Mouse (Mus musculus) midbrain, embryonic 11.5 days (tissue): ENCODE measurements at regions not wholly inside any gene's neighbourhood (a gene's known extent, or its start where the extent isn't known, plus 50 kb on each side); places are given as distances from the start of the nearest gene placed in this dataset.
"Not testable (repeated sequence)": the region's sequence is repeated elsewhere in the genome, so short reads cannot be mapped to it uniquely, and the experiment has no call there.

ENCODE experiments used
- ATAC-seq: fragments of 200-750 bp; cut with Nextera tagmentation; 2 replicates; pipeline ENCODE4 v1.8.0; 2017; ENCODE audit warnings: moderate TSS enrichment, moderate library complexity; ENCODE audit not compliant: low FRiP score
- DNase-seq: peaks from one replicate; pipeline ENCODE4 v3.0.0; 2015; ENCODE audit warnings: low spot score; ENCODE audit errors: missing footprints
- H3K27ac ChIP-seq: fragments of 300-500 bp; sonication (generic); 2 replicates; pipeline ENCODE4 v1.5.1; 2014; ENCODE audit warnings: low read depth, low read length
- H3K27me3 ChIP-seq: fragments of 300-500 bp; sonication (generic); 2 replicates; pipeline ENCODE4 v1.6.1; 2014; ENCODE audit warnings: mild to moderate bottlenecking, low read length, moderate library complexity, mixed read lengths; ENCODE audit not compliant: control insufficient read depth, insufficient read depth
- H3K36me3 ChIP-seq: fragments of 300-500 bp; sonication (generic); 2 replicates; pipeline ENCODE4 v1.6.1; 2014; ENCODE audit warnings: mild to moderate bottlenecking, low read length, moderate library complexity, mixed read lengths; ENCODE audit not compliant: control insufficient read depth, insufficient read depth
- H3K4me1 ChIP-seq: fragments of 300-500 bp; sonication (generic); 2 replicates; pipeline ENCODE4 v1.6.1; 2014; ENCODE audit warnings: low read length; ENCODE audit not compliant: control insufficient read depth, insufficient read depth
- H3K4me2 ChIP-seq: fragments of 300-500 bp; sonication (generic); 2 replicates; pipeline ENCODE4 v1.6.1; 2014; ENCODE audit warnings: mild to moderate bottlenecking, moderate library complexity
- H3K4me3 ChIP-seq: fragments of 300-500 bp; sonication (generic); 2 replicates; pipeline ENCODE4 v1.5.1; 2014; ENCODE audit warnings: low read depth, low read length
- H3K9ac ChIP-seq: fragments of 300-500 bp; sonication (generic); 2 replicates; pipeline ENCODE4 v1.6.1; 2014; ENCODE audit warnings: low read length
- H3K9me3 ChIP-seq: fragments of 300-500 bp; sonication (generic); 2 replicates; pipeline ENCODE4 v1.6.1; 2016; ENCODE audit warnings: low read length; ENCODE audit not compliant: control insufficient read depth
- WGBS: fragments of 180-500 bp; shearing (Covaris S2); extraction: QIAGEN DNeasy Blood & Tissue Kit; methylation state at CpG from one replicate; pipeline ENCODE4 v1.1.7; 2014; 5-methylcytosine and 5-hydroxymethylcytosine counted together

DNA sequence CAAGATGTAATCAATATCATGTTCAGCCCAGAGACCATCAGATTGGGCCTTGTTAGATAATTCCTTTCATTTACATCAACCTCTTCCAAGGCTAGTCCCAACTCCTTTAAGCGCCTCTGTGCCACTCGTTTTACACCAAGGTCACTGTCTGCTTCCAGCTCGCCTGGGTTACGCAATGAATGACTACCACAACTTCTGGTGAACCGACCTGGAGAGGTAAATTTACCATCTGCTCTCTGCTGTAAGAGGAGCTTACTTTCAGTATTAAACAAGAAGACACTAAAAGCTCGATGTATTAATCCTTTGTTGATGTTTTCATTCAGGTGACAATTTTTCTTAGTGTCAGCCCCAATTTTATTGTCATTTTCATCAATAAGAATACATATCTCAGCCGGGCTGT, 51.7 kb upstream of the Fam174b start:
- DNase-seq, result peak; percentile 75
- Histone ChIP-seq H3K9ac (no peak overlapping the region), H3K36me3 (no peaks in the 10 kb centered on the region), H3K4me2 (no peak overlapping the region), H3K27ac (no peak overlapping the region), H3K4me3 (no peak overlapping the region), H3K27me3 (no peaks in the 10 kb centered on the region), H3K4me1 (no peaks in the 10 kb centered on the region; the same call in 1 of the 2 replicates), H3K9me3 (no peaks in the 10 kb centered on the region)
- ATAC-seq, result no peak
- WGBS, result 88% methylated on average over 7 of the region's 7 CpGs

DNA sequence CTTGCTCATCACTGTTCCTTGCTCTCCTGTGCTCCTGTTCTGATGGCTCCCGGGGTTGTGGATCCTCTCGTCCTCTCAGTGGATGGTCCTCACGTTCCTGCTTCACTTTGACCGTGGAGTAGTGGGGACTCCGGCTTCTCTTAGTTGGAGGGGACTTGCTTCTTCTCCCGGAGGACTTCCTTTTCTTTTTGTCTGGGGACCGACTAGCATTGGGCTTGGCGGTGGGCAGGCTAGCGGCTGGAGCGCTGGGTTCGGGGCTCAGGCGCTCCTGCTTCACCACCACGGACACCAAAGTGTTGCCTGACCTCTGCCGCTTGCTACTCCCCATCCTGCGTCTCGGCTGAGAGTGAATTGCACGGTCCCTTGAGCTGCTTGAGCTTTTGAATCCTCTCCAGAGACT, 53.9 kb upstream of the Fam174b start:
- not testable (repeated sequence) for H3K36me3 ChIP-seq, ATAC-seq, H3K27me3 ChIP-seq, H3K9me3 ChIP-seq, H3K27ac ChIP-seq, H3K4me3 ChIP-seq, H3K4me2 ChIP-seq, H3K9ac ChIP-seq, DNase-seq
- 95% methylated on average over 14 of the region's 17 CpGs for WGBS
- H3K4me1 ChIP-seq, result peaks cover 11% of the 10 kb centered on the region

DNA sequence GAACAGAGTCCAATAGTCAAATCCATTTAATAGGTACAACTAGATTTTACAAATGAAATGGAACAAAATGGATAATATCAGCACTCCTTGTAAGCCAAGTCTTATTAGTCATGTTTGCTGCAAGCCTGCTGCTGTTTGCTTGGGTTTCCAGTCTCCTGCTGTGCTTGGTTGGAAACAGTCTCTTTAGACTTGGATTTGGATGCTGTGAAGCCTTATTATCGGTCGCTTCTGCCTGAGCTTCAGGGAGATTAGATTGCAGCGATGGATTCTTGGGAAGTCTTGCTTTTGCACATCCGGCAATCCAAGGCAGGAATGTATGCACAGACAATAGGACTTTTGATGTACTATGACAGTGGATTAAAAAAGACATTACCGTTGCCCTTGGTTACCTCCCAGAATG, 57.3 kb upstream of the Fam174b start:
- Histone ChIP-seq H3K27ac (no peak overlapping the region), H3K4me2 (no peak overlapping the region), H3K9me3 (no peaks in the 10 kb centered on the region), H3K9ac (no peak overlapping the region), H3K4me1 (peaks cover 11% of the 10 kb centered on the region), H3K27me3 (no peaks in the 10 kb centered on the region; the same call in 1 of the 2 replicates), H3K36me3 (no peaks in the 10 kb centered on the region), H3K4me3 (no peak overlapping the region)
- WGBS, result 11% methylated on average over 5 of the region's 5 CpGs
- no peak; the same call in 1 of the 2 replicates for ATAC-seq
- no peak for DNase-seq

DNA sequence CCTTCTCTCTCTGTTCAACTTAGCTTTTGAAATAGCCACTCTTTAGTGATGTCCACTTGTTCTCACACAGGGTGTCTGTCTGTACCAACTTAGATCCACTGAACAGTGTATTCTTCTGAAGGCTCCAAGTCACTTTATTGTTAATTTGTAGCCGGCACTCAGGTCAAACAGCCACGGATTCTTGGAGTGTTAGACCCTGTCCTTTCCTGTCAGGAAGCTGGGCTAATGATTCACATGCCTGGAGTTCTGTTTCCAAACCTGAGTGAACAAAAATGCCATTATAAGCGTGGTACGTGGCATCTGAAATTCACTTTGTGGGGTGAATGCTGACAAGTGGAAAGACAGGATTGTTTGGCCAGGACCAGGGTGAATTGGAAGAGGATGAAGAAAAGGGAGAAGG, 69.5 kb upstream of the Fam174b start:
- H3K27me3 ChIP-seq, result no peaks in the 10 kb centered on the region
- ATAC-seq, result no peak
- no peak overlapping the region for H3K4me3 ChIP-seq
- no peak overlapping the region for H3K4me2 ChIP-seq
- no peak overlapping the region for H3K9ac ChIP-seq
- H3K36me3 ChIP-seq, result no peaks in the 10 kb centered on the region
- peak; percentile 68 for DNase-seq
- WGBS, result 68% methylated on average over 4 of the region's 4 CpGs
- H3K4me1 ChIP-seq, result no peaks in the 10 kb centered on the region
- no peaks in the 10 kb centered on the region for H3K9me3 ChIP-seq
- no peak overlapping the region for H3K27ac ChIP-seq

DNA sequence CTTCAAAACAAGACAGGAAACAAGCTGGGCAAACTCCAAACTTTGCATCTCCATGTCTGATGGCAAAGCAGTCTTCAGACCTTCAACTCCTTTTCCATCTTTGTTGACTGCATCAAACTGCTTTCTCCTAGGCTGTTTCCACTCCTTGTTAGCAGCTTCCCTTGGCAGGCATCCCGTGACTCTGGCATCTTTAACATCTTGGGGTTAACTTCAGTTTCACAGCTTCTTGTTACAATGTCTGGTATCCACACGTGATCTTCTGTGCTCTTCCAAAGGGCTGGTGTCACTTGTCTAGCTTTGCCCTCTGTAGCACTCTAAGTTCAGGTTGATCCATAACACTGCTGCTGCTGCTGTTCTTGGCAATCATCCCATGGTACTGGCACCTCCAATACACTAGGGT, 71.3 kb upstream of the Fam174b start:
- DNase-seq (no peak), ATAC-seq (no peak)
- H3K4me2 ChIP-seq, result no peak overlapping the region
- no peak overlapping the region for H3K4me3 ChIP-seq
- 85% methylated on average over 2 of the region's 2 CpGs for WGBS
- no peaks in the 10 kb centered on the region for H3K27me3 ChIP-seq
- no peaks in the 10 kb centered on the region for H3K9me3 ChIP-seq
- no peaks in the 10 kb centered on the region for H3K4me1 ChIP-seq
- H3K9ac ChIP-seq, result no peak overlapping the region
- H3K36me3 ChIP-seq, result no peaks in the 10 kb centered on the region
- H3K27ac ChIP-seq, result no peak overlapping the region

DNA sequence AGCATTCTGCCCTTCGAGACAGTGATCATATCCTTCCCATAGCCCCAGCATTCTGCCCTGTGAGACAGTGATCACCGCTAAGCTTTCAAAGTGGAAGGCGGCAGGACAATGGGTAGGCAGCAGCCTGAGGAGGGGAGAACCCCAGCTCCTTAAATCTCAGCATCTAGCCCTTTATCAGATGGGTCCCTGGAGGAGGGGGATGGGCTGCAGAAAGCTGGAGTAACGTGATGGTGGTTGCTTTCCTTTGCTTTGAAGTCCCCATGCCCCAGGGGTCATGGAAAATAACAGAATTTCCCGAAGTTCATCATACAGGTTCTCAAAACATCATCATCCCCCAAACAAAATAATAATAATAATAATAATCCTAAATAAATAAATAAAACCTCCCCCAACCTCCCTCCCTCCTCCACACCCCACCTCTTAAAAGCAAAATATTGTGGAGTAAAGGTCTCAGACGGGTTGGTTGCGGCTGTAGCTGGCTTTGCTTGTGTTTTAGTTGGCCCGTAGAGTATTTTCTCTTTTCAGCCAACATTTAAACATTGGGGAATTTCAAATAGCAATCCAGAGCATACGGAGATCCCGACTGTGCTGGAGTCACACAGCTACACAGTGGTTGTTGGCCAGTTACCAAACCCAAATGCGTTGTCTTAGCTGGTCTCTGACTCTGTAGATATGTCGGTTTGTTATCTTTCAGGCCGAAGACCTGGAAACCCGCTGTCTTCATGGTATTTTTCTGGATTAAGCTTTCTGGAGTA, 73.0 kb upstream of the Fam174b start:
- Histone ChIP-seq H3K27me3 (no peaks in the 10 kb centered on the region), H3K9ac (no peak overlapping the region), H3K4me3 (no peak overlapping the region), H3K4me2 (no peak overlapping the region), H3K4me1 (no peaks in the 10 kb centered on the region), H3K36me3 (no peaks in the 10 kb centered on the region), H3K27ac (no peak overlapping the region), H3K9me3 (no peaks in the 10 kb centered on the region)
- ATAC-seq (no peak), DNase-seq (peak; percentile 78)
- 69% methylated on average over 14 of the region's 14 CpGs for WGBS

DNA sequence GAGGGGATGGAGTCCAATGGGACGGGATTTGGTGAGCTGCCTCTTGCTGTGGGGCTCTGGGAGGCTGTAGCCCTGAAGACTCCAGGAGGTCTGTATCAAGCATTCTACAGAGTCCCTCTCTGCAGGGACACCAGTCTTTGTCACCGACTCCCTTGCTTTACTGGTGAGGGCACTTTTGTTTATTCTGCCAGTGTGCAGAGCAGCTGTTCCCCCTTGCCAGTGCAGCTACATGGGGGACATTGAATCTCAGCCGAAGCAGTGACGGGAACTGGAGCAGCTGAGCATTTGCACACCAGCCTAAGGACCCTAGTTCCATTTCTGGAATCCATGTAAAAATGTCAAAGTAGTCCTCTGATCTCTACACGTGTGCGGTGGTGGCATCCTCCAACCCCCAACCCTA, 75.1 kb upstream of the Fam174b start:
- WGBS, result 61% methylated on average over 6 of the region's 6 CpGs
- Histone ChIP-seq H3K4me2 (no peak overlapping the region), H3K27ac (no peak overlapping the region), H3K4me1 (no peaks in the 10 kb centered on the region), H3K9ac (no peak overlapping the region), H3K27me3 (no peaks in the 10 kb centered on the region), H3K4me3 (no peak overlapping the region), H3K36me3 (no peaks in the 10 kb centered on the region), H3K9me3 (no peaks in the 10 kb centered on the region)
- DNase-seq, result no peak
- ATAC-seq, result no peak

DNA sequence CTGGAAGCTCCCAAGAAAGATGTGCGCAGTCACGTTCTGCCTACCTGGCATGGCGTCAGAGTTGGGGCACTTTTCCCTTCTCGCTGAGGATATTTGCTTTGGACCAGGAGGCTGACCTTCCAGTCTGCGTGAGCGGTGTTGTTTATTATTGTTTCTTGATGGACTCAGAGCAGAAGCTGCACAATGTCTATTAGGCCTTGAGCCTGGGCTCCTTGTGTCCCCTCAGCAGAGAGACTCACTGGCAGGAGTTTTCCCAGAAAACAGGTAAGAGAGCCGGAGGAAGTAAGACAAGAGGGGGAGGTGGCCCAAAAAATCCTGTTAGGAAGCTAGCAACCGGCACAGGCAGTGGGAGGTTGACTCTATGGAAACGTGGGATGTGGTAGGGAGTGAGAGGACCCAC, 77.6 kb upstream of the Fam174b start:
- no peaks in the 10 kb centered on the region for H3K4me1 ChIP-seq

DNA sequence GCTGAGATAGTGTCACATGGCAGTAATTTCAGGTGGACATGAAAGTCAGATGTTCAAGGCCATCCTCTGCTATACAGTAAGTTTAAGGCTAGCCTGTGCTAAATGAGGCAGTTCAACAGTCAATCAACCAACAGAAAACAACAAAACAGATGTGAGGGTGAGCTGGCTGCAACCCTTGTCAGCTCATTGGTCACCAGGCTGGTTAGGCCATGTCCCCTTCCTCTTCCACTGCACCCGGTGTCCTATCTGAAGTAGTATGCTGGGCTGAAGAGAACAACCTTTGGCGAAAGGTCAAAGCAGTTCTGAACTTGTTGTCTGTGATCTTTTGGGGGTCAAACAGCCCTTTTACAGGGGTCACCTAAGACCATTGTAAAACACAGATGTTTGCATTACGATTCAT, 78.2 kb upstream of the Fam174b start:
- H3K27ac ChIP-seq, result no peak overlapping the region
- H3K9me3 ChIP-seq, result no peaks in the 10 kb centered on the region
- H3K36me3 ChIP-seq, result no peaks in the 10 kb centered on the region
- DNase-seq (peak; percentile 76), ATAC-seq (no peak)
- no peaks in the 10 kb centered on the region for H3K27me3 ChIP-seq
- H3K9ac ChIP-seq, result no peak overlapping the region
- no peak overlapping the region for H3K4me3 ChIP-seq
- no peak overlapping the region for H3K4me2 ChIP-seq
- H3K4me1 ChIP-seq, result no peaks in the 10 kb centered on the region
- WGBS, result 72% methylated on average over 3 of the region's 3 CpGs

More for the DNA sequence above, 77.6 kb upstream of the Fam174b start:
- no peaks in the 10 kb centered on the region for H3K9me3 ChIP-seq
- H3K36me3 ChIP-seq, result no peaks in the 10 kb centered on the region
- DNase-seq, result no peak
- no peaks in the 10 kb centered on the region for H3K27me3 ChIP-seq
- H3K4me3 ChIP-seq, result no peak overlapping the region
- H3K27ac ChIP-seq, result no peak overlapping the region
- no peak for ATAC-seq
- 82% methylated on average over 9 of the region's 9 CpGs for WGBS
- no peak overlapping the region for H3K9ac ChIP-seq
- no peak overlapping the region for H3K4me2 ChIP-seq
